Mouse (Mus musculus): ENCODE measurements around the gene Fbln5. TPM values are rescaled to one million over a fixed set of nuclear protein-coding genes. Genes with fewer than 3 reads are reported as not detected.

Gene Fbln5
- polyA plus RNA-seq, 2 experiments: 112 to 164 TPM

- DNase-seq (ENCODE audit: low spot score) (peak; percentile 66), ATAC-seq (ENCODE audit: low FRiP score, low read depth) (peak; percentile 60)
- Histone ChIP-seq H3K9me3 (ENCODE audit: control insufficient read depth, low read length) (no peaks in the 10 kb centered on the region), H3K9ac (ENCODE audit: low read depth, low read length, severe bottlenecking) (no peak overlapping the region), H3K27me3 (ENCODE audit: control insufficient read depth, insufficient read depth, low read length) (no peaks in the 10 kb centered on the region), H3K4me1 (ENCODE audit: control insufficient read depth, insufficient read depth, low read length) (0 out of 2 replicates have a peak, but pooled peaks cover 7% of the 10 kb centered on the region), H3K4me3 (replicated peaks; ENCODE audit: low read length) (no peak overlapping the region), H3K4me2 (replicated peaks; ENCODE audit: low read depth, low read length, severe bottlenecking) (no peak overlapping the region), H3K36me3 (ENCODE audit: control insufficient read depth, insufficient read depth, low read length) (peaks cover 8% of the 10 kb centered on the region; the same call in 1 of the 2 replicates), H3K27ac (replicated peaks; ENCODE audit: low read depth, low read length) (no peak overlapping the region)
- 50% methylated on average over 7 of the region's 7 CpGs for WGBS
- TF ChIP-seq POLR2A (IDR thresholded peaks at IDR 0.05; ENCODE audit: borderline replicate concordance, extremely low read depth, insufficient read depth, insufficient read length): no peak
Observed at GRCm38 (mm10) chr12:101798189-101798922, 20.5 kb downstream of the Fbln5 start.

DNA sequence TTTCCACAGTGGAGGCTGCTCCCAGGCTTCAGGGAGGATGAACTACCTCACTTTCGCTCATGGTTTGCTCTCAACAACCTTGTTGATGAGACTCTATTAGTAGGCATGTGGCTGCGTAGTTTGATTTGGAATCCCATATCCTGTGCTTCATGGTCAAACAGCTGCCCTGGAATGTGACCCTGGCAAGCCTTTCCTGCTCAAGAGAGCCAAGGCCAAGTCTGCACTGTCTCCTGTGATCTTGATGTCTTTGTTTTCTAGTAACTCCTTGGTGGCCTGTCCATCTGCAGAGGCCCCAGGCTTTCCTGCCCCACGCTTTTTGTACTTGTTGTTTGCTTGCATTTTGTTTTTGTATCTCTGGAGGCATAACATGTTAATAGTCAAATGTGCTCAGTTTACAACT, 24.4 kb downstream of the Fbln5 start:
- no peak for TF ChIP-seq POLR2A (IDR thresholded peaks at IDR 0.05; ENCODE audit: borderline replicate concordance, extremely low read depth, insufficient read depth, insufficient read length)
- WGBS: 78% methylated on average over 3 of the region's 3 CpGs
- Histone ChIP-seq H3K4me2 (replicated peaks; ENCODE audit: low read depth, low read length, severe bottlenecking) (no peak overlapping the region), H3K4me1 (ENCODE audit: control insufficient read depth, insufficient read depth, low read length) (0 out of 2 replicates have a peak, but pooled peaks cover 7% of the 10 kb centered on the region), H3K36me3 (ENCODE audit: control insufficient read depth, insufficient read depth, low read length) (no peaks in the 10 kb centered on the region), H3K4me3 (replicated peaks; ENCODE audit: low read length) (no peak overlapping the region), H3K9ac (ENCODE audit: low read depth, low read length, severe bottlenecking) (no peak overlapping the region), H3K27me3 (ENCODE audit: control insufficient read depth, insufficient read depth, low read length) (no peaks in the 10 kb centered on the region), H3K9me3 (ENCODE audit: control insufficient read depth, low read length) (no peaks in the 10 kb centered on the region), H3K27ac (replicated peaks; ENCODE audit: low read depth, low read length) (no peak overlapping the region)
- ATAC-seq (ENCODE audit: low FRiP score, low read depth) (no peak), DNase-seq (ENCODE audit: low spot score) (no peak)

- 86% methylated on average over 5 of the region's 5 CpGs for WGBS
- ATAC-seq (ENCODE audit: low FRiP score, low read depth): no peak
- H3K4me3 ChIP-seq (replicated peaks; ENCODE audit: low read length): no peak overlapping the region
Observed at GRCm38 (mm10) chr12:101793221-101793621, 25.6 kb downstream of the Fbln5 start.

GRCm38 (mm10) chr12:101792684-101793083, 26.2 kb downstream of the Fbln5 start:
- no peak for TF ChIP-seq POLR2A (IDR thresholded peaks at IDR 0.05; ENCODE audit: borderline replicate concordance, extremely low read depth, insufficient read depth, insufficient read length)
- DNase-seq (ENCODE audit: low spot score): no peak
- Histone ChIP-seq H3K4me3 (replicated peaks; ENCODE audit: low read length) (no peak overlapping the region), H3K4me1 (ENCODE audit: control insufficient read depth, insufficient read depth, low read length) (no peaks in the 10 kb centered on the region), H3K9me3 (ENCODE audit: control insufficient read depth, low read length) (no peaks in the 10 kb centered on the region), H3K9ac (ENCODE audit: low read depth, low read length, severe bottlenecking) (no peak overlapping the region), H3K27ac (replicated peaks; ENCODE audit: low read depth, low read length) (no peak overlapping the region), H3K36me3 (ENCODE audit: control insufficient read depth, insufficient read depth, low read length) (no peaks in the 10 kb centered on the region), H3K27me3 (ENCODE audit: control insufficient read depth, insufficient read depth, low read length) (no peaks in the 10 kb centered on the region), H3K4me2 (replicated peaks; ENCODE audit: low read depth, low read length, severe bottlenecking) (no peak overlapping the region)
- WGBS: 86% methylated on average over 4 of the region's 4 CpGs
- ATAC-seq (ENCODE audit: low FRiP score, low read depth): no peak

More at GRCm38 (mm10) chr12:101793221-101793621, 25.6 kb downstream of the Fbln5 start:
- Histone ChIP-seq H3K36me3 (ENCODE audit: control insufficient read depth, insufficient read depth, low read length) (no peaks in the 10 kb centered on the region), H3K9me3 (ENCODE audit: control insufficient read depth, low read length) (no peaks in the 10 kb centered on the region), H3K27me3 (ENCODE audit: control insufficient read depth, insufficient read depth, low read length) (no peaks in the 10 kb centered on the region), H3K4me2 (replicated peaks; ENCODE audit: low read depth, low read length, severe bottlenecking) (no peak overlapping the region), H3K4me1 (ENCODE audit: control insufficient read depth, insufficient read depth, low read length) (no peaks in the 10 kb centered on the region), H3K27ac (replicated peaks; ENCODE audit: low read depth, low read length) (no peak overlapping the region), H3K9ac (ENCODE audit: low read depth, low read length, severe bottlenecking) (no peak overlapping the region)
- no peak for TF ChIP-seq POLR2A (IDR thresholded peaks at IDR 0.05; ENCODE audit: borderline replicate concordance, extremely low read depth, insufficient read depth, insufficient read length)
- DNase-seq (ENCODE audit: low spot score): no peak

- WGBS: 83% methylated on average over 3 of the region's 3 CpGs
- no peak for ATAC-seq (ENCODE audit: low FRiP score, low read depth)
Observed at GRCm38 (mm10) chr12:101789767-101790166, 29.1 kb downstream of the Fbln5 start.

More at GRCm38 (mm10) chr12:101789767-101790166, 29.1 kb downstream of the Fbln5 start:
- H3K36me3 ChIP-seq (ENCODE audit: control insufficient read depth, insufficient read depth, low read length): peaks cover 9% of the 10 kb centered on the region; the same call in 1 of the 2 replicates
- no peak overlapping the region for H3K27ac ChIP-seq (replicated peaks; ENCODE audit: low read depth, low read length)
- no peak for TF ChIP-seq POLR2A (IDR thresholded peaks at IDR 0.05; ENCODE audit: borderline replicate concordance, extremely low read depth, insufficient read depth, insufficient read length)
- H3K4me2 ChIP-seq (replicated peaks; ENCODE audit: low read depth, low read length, severe bottlenecking): no peak overlapping the region
- no peaks in the 10 kb centered on the region for H3K9me3 ChIP-seq (ENCODE audit: control insufficient read depth, low read length)
- H3K9ac ChIP-seq (ENCODE audit: low read depth, low read length, severe bottlenecking): no peak overlapping the region
- H3K4me3 ChIP-seq (replicated peaks; ENCODE audit: low read length): no peak overlapping the region
- no peaks in the 10 kb centered on the region for H3K27me3 ChIP-seq (ENCODE audit: control insufficient read depth, insufficient read depth, low read length)
- DNase-seq (ENCODE audit: low spot score): no peak
- no peaks in the 10 kb centered on the region for H3K4me1 ChIP-seq (ENCODE audit: control insufficient read depth, insufficient read depth, low read length)

All from limb, embryonic 14.5 days (tissue).